Mouse (Mus musculus) C2C12 (cell line): ENCODE results near the gene Cecr2. TPM values are rescaled to one million over a fixed set of nuclear protein-coding genes. Genes with fewer than 3 reads are reported as not detected.

Experiments
- H3K27me3 ChIP-seq: one replicate; pipeline ENCODE4 v1.6.1; 2011; ENCODE audit not compliant: control insufficient read depth, insufficient read depth, insufficient read length
- H3K36me3 ChIP-seq: one replicate; pipeline ENCODE4 v1.6.1; 2011; ENCODE audit not compliant: control insufficient read depth, insufficient read depth
- H3K4me3 ChIP-seq: one replicate; pipeline ENCODE4 v1.5.1; 2011; ENCODE audit warnings: mild to moderate bottlenecking, control low read depth; ENCODE audit not compliant: poor library complexity, insufficient read depth, severe bottlenecking
- H3K79me2 ChIP-seq: one replicate; pipeline ENCODE4 v1.6.1; 2011; ENCODE audit not compliant: control insufficient read depth, insufficient read depth
- H3K79me3 ChIP-seq: one replicate; pipeline ENCODE4 v1.6.1; 2011; ENCODE audit warnings: low read depth, control low read depth
- H3ac ChIP-seq: one replicate; pipeline ENCODE3; 2011; ENCODE audit warnings: low read depth; ENCODE audit not compliant: control insufficient read depth, insufficient read length
- CEBPB ChIP-seq: IDR thresholded peaks from one replicate; pipeline ENCODE4 v1.6.1; 2011; ENCODE audit warnings: low read depth, mild to moderate bottlenecking, control low read depth, moderate library complexity
- CTCF ChIP-seq: IDR thresholded peaks from one replicate; pipeline ENCODE4 v1.5.1; 2011; ENCODE audit not compliant: control insufficient read depth, insufficient read depth, insufficient read length
- FOSL1 ChIP-seq: IDR thresholded peaks from one replicate; pipeline ENCODE4 v1.8.0; 2011; ENCODE audit warnings: mild to moderate bottlenecking, low read length; ENCODE audit not compliant: poor library complexity, insufficient read depth, severe bottlenecking
- MAX ChIP-seq: IDR thresholded peaks from one replicate; pipeline ENCODE4 v1.6.1; 2011; ENCODE audit warnings: mild to moderate bottlenecking, control low read depth
- MYOD1 ChIP-seq: IDR thresholded peaks from one replicate; pipeline ENCODE4 v1.6.1; 2011; ENCODE audit warnings: low read depth; ENCODE audit not compliant: control insufficient read depth, insufficient read length
- MYOG ChIP-seq: IDR thresholded peaks from one replicate; pipeline ENCODE4 v1.6.1; 2011; ENCODE audit not compliant: control insufficient read depth, insufficient read length; ENCODE audit errors: extremely low read depth
- USF1 ChIP-seq: IDR thresholded peaks from one replicate; pipeline ENCODE4 v1.6.1; 2011; ENCODE audit warnings: low read depth, mild to moderate bottlenecking, control low read depth, moderate library complexity
- polyA plus RNA-seq: library from polyadenylated mRNA; unstranded; fragments of >200 nt; fragmentation: generic; extraction: Trizol; gene quantifications from one replicate; pipeline ENCODE4 v1.2.1, GENCODE M21; 2012; ENCODE audit warnings: missing spikeins

Gene Cecr2
- polyA plus RNA-seq, 1 experiment = 0.01 TPM

DNA sequence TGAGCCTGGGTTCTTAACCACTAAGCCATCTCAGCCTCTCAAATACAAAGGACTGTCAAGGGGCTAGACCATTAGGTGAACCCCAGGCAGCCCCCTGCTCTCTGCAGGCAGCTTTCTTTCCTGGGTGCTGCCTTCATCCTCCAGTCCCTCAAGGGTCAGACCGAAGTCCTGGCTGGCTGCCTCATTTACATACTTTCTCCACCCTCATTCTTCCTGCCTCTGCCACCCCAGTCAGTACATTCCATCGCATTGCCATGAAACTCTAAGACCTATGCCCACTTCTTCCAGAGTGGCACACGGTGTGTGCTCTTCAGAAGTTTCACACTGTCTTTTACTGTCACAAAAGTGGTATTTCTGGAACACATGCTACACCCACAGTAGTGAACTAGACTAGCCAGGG is 112.1 kb downstream of the Cecr2 start:
- no peak for TF ChIP-seq FOSL1
- no peak for TF ChIP-seq CEBPB
- TF ChIP-seq MYOG = no peak
- no peak for TF ChIP-seq MYOD1
- no peak for TF ChIP-seq MAX
- TF ChIP-seq USF1 = no peak
- no peak for TF ChIP-seq CTCF
- no peak overlapping the region for H3K4me3 ChIP-seq
- no peaks in the 10 kb centered on the region for H3K79me3 ChIP-seq
- no peak overlapping the region for H3ac ChIP-seq
- H3K27me3 ChIP-seq = no peaks in the 10 kb centered on the region
- H3K79me2 ChIP-seq = no peaks in the 10 kb centered on the region
- no peaks in the 10 kb centered on the region for H3K36me3 ChIP-seq

DNA sequence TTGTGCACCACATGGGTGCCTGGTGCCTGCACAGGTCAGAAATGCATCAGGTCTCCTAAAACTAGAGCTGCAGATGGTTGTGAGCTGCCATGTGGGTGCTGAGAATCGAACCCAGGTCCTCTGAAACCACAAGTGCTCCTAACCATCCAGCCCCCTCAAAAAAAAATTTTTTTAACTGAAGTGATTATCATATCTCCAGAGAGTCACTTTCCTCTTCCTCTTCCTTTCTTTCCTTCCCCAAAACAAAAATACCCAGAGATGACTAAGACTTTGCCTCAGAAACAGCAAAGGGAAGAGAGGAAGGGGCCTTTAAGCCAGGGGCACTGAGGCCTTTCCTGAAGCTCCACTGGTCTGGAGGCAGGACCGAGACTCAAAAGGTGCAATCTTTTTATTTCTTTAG is 116.8 kb downstream of the Cecr2 start:
- TF ChIP-seq FOSL1 (no peak), USF1 (no peak)
- Histone ChIP-seq H3K27me3 (no peaks in the 10 kb centered on the region), H3ac (no peak overlapping the region), H3K79me2 (no peaks in the 10 kb centered on the region), H3K36me3 (no peaks in the 10 kb centered on the region), H3K79me3 (no peaks in the 10 kb centered on the region), H3K4me3 (no peak overlapping the region)

DNA sequence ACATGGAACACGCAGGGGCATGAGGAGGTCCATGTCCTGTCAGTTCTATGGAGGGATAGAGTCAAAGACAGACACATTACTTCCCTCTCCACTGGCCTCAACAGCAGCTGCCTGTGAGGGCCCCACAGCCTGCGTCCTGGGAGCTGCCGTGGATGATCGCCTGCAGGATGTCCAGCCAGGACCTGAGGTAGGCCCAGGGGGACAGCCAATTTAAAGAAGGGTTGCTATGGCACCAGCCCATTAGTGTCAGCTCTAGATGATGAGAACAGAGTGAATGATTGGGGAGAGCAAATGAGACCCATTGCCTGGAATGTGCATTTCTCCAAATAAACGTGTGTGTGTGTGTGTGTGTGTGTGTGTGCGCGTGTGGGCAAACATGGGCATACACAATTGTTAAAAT is 118.2 kb downstream of the Cecr2 start:
- Histone ChIP-seq H3K79me3 (no peaks in the 10 kb centered on the region), H3K4me3 (no peak overlapping the region), H3ac (no peak overlapping the region), H3K27me3 (no peaks in the 10 kb centered on the region), H3K79me2 (no peaks in the 10 kb centered on the region), H3K36me3 (no peaks in the 10 kb centered on the region)
- TF ChIP-seq MYOD1 (no peak), FOSL1 (no peak), CEBPB (no peak), CTCF (no peak)

DNA sequence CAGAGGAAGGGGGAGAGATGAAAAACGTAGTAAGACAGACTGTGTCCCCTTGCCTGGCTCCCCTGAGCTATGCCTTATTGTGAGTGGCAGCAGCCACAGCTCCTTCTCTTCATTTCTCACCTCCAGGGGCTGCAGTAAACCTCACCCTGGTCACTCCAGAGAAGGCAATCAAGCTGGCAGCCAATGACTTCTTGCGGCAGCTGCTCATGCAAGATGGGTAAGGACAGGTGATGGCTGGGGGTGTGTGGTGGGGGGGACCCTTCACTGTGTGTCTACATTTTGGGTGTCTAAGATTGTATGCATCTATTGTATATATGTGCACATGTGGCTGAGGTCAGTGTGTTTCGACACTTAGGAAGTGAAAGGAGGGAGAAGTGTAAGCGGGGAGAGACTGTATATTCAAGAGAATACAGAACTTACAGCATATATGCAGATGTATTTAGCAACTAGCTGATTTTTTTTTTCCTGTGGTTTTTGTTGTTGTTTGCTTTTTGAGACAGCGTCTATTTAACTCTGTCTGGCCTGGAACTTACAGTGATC is 122.0 kb downstream of the Cecr2 start:
- TF ChIP-seq CTCF = no peak
- no peak for TF ChIP-seq MYOD1
- TF ChIP-seq USF1 = no peak
- TF ChIP-seq MYOG = no peak
- TF ChIP-seq MAX = no peak
- no peak for TF ChIP-seq CEBPB
- TF ChIP-seq FOSL1 = no peak
- Histone ChIP-seq H3K27me3 (no peaks in the 10 kb centered on the region), H3ac (no peak overlapping the region), H3K36me3 (peaks cover 5% of the 10 kb centered on the region), H3K79me3 (no peaks in the 10 kb centered on the region), H3K79me2 (no peaks in the 10 kb centered on the region), H3K4me3 (no peak overlapping the region)

DNA sequence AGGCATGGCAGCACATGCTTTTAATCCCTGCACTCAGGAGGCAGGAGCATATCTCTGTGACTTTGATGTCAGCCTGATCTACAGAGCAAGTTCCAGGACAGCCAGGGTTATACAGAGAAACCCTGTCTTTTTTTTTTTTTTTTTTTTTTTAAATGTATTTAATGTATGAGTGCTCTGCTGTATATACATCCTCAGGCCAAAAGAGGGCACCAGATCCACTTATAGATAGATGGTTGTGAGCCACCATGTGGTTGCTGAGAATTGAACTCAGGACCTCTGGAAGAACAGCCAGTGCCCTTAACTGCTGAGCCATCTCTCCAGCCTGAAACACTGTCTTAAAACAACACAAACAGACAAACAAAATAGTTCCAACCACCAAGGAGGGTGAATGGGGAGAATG is 122.7 kb downstream of the Cecr2 start:
- Histone ChIP-seq H3K79me2 (no peaks in the 10 kb centered on the region), H3K27me3 (no peaks in the 10 kb centered on the region), H3ac (no peak overlapping the region), H3K79me3 (no peaks in the 10 kb centered on the region), H3K4me3 (no peak overlapping the region), H3K36me3 (peaks cover 13% of the 10 kb centered on the region)
- no peak for TF ChIP-seq MYOG
- no peak for TF ChIP-seq MAX
- no peak for TF ChIP-seq USF1
- no peak for TF ChIP-seq CTCF
- TF ChIP-seq CEBPB = no peak
- no peak for TF ChIP-seq FOSL1
- no peak for TF ChIP-seq MYOD1

DNA sequence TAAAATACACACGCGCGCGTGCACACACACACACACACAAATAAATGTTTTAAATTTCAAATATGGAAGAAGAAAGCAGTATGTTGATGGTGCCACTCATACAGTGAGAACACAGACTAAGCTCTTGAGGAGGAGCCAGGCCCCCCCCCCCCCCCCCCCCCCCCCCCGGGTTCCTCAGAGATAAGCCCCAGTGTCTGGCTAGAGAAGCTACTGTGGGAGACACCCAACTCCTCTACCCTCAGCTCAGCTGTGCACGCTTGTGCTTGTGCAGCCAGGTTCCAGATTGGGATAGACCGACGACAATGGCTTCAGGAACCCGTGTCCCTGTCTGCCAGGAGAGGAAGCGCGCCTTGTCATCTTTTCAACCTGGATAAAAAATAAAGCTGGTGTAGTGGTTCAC is 124.0 kb downstream of the Cecr2 start:
- no peak for TF ChIP-seq MAX
- no peak for TF ChIP-seq USF1
- no peak for TF ChIP-seq FOSL1
- no peak for TF ChIP-seq MYOG
- no peak for TF ChIP-seq MYOD1
- TF ChIP-seq CEBPB = no peak
- no peak for TF ChIP-seq CTCF
- H3K4me3 ChIP-seq = no peak overlapping the region
- no peak overlapping the region for H3ac ChIP-seq
- no peaks in the 10 kb centered on the region for H3K79me2 ChIP-seq
- no peaks in the 10 kb centered on the region for H3K79me3 ChIP-seq
- H3K27me3 ChIP-seq = no peaks in the 10 kb centered on the region
- peaks cover 24% of the 10 kb centered on the region for H3K36me3 ChIP-seq
